Mouse (Mus musculus) limb, embryonic 10.5 days (tissue): Measurements from ENCODE around the gene Arhgef17. TPM values are rescaled to one million over a fixed set of nuclear protein-coding genes. Genes with fewer than 3 reads are reported as not detected.

Source experiments
- DNase-seq: peaks from one replicate; pipeline ENCODE4 v3.0.0-alpha.2; 2017; ENCODE audit warnings: low spot score
- H3K27ac ChIP-seq: fragments of 300-500 bp; sonication (generic); 2 replicates; pipeline ENCODE4 v1.5.1; 2016; ENCODE audit warnings: mild to moderate bottlenecking
- H3K27me3 ChIP-seq: fragments of 300-500 bp; sonication (generic); 2 replicates; pipeline ENCODE4 v1.6.1; 2016; ENCODE audit warnings: low read depth, mild to moderate bottlenecking; ENCODE audit not compliant: poor library complexity, severe bottlenecking
- H3K36me3 ChIP-seq: fragments of 300-500 bp; sonication (generic); 2 replicates; pipeline ENCODE4 v1.6.1; 2016; ENCODE audit warnings: mild to moderate bottlenecking, moderate library complexity
- H3K4me1 ChIP-seq: fragments of 300-500 bp; sonication (generic); 2 replicates; pipeline ENCODE4 v1.6.1; 2016
- H3K4me3 ChIP-seq: fragments of 300-500 bp; sonication (generic); 2 replicates; pipeline ENCODE4 v1.5.1; 2016; ENCODE audit warnings: mild to moderate bottlenecking, moderate library complexity
- H3K9me3 ChIP-seq: fragments of 300-500 bp; sonication (generic); replicated peaks from 2 replicates; pipeline ENCODE4 v1.6.1; 2016; ENCODE audit warnings: mild to moderate bottlenecking
- WGBS: fragments of 180-500 bp; shearing (Covaris S2); methylation state at CpG from one replicate; pipeline ENCODE4 v1.1.7; 2016; 5-methylcytosine and 5-hydroxymethylcytosine counted together
- polyA plus RNA-seq: library from polyadenylated mRNA; unstranded; fragments of >200 nt; fragmentation: Nextera tagmentation; extraction: Ambion mirVana; gene quantifications from 2 replicates; pipeline ENCODE4 v1.2.1, GENCODE M21; 2016

The Arhgef17 gene
- polyA plus RNA-seq = 9.6 and 11.0 TPM in 2 replicates

- Histone ChIP-seq H3K27me3 (no peaks in the 10 kb centered on the region), H3K4me1 (peaks cover 54% of the 10 kb centered on the region), H3K4me3 (peak within 1 kb of the TSS; percentile 85), H3K9me3 (no peaks in the 10 kb centered on the region), H3K27ac (peak within 1 kb of the TSS; percentile 97), H3K36me3 (peaks cover 20% of the 10 kb centered on the region)
- WGBS = under 1% methylated on average over 35 of the region's 35 CpGs
- DNase-seq = peak; percentile 94
These were observed at the start of gene Arhgef17 for GRCm38 (mm10) chr7:100931926-100932480. Gene Arhgef17, minus strand, starts transcription at chr7:100932107.

DNA sequence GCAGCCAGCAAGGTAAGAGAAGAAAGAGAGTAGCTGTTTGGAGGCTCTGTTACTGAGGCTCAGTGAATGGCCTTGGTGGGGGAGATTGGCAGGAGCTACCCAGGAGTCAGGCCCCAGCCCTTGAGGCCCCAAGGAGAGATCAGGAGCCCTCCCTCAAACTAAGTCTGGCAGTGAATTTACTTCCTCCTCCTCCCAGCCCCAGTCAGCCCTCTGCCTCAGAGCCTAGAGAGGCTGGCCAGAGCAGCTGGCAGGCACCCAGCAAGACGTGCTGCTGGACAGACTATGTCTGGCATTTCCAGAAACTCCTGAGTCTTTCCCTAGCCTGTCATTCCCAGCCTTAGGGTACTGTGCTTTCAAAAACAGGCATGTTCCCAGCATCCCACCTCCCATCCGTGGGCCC, 47.3 kb upstream of the Arhgef17 start:
- H3K4me3 ChIP-seq = no peak overlapping the region
- no peaks in the 10 kb centered on the region for H3K36me3 ChIP-seq
- no peaks in the 10 kb centered on the region for H3K9me3 ChIP-seq
- peak overlapping the region; percentile 14 for H3K27ac ChIP-seq
- WGBS = 34% methylated on average over 2 of the region's 2 CpGs
- peaks cover 21% of the 10 kb centered on the region for H3K4me1 ChIP-seq
- no peak for DNase-seq
- peaks cover 19% of the 10 kb centered on the region for H3K27me3 ChIP-seq

- no peak for DNase-seq
- peaks cover 30% of the 10 kb centered on the region for H3K27me3 ChIP-seq
- no peaks in the 10 kb centered on the region for H3K36me3 ChIP-seq
- 92% methylated on average over 5 of the region's 5 CpGs for WGBS
- no peak overlapping the region for H3K27ac ChIP-seq
- H3K4me1 ChIP-seq = peaks cover 25% of the 10 kb centered on the region
- H3K4me3 ChIP-seq = no peak overlapping the region
- H3K9me3 ChIP-seq = no peaks in the 10 kb centered on the region
These were observed 46.3 kb upstream of the Arhgef17 start for GRCm38 (mm10) chr7:100978171-100978570.

DNA sequence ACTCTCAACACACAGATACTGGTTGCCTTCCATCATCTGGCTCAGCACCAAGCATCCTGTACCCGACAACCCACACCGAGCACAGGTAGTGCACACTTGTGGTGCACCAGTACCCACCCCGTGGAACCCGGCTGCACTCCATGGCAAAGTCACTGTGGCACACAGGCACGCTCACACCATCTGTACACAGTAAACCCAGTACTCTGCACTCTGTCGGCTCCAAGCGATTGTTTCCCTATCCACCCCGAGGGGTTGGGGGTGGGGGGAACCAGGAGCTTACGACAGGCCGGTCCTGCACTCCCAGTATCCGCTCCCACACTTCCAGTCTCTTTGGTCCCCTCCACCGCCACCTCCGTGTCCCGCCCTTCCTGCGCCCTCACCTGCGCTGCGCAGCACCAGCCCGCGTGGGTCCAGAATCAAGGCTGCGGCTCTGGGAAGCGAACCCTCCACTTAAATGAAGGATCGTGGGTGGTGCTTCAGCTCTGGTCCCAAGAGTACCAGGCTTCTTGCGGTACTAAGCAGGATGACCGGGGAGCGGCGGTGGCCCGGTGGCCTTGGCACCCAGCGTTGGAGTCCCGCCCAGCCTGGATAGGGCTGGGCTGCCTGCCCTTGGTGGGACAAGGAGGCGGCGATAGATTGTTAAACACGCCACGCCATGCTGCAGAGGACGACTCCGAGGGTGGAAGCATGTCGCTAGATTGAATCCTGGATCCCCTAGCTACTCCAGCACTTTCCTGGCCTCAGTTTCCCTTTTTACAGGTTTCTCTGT, 42.4 kb upstream of the Arhgef17 start, which contains the start of gene P2ry6:
Gene P2ry6 (minus strand): TSS at position 515 of the 769 bp plus-strand sequence.
- 4% methylated on average over 36 of the region's 36 CpGs for WGBS
- no peaks in the 10 kb centered on the region for H3K9me3 ChIP-seq
- DNase-seq = peak; percentile 45
- peaks cover 32% of the 10 kb centered on the region for H3K4me1 ChIP-seq
- H3K4me3 ChIP-seq = peak within 1 kb of the TSS; percentile 54
- peak within 1 kb of the TSS; percentile 79 for H3K27ac ChIP-seq
- H3K27me3 ChIP-seq = peaks cover 45% of the 10 kb centered on the region
- no peaks in the 10 kb centered on the region for H3K36me3 ChIP-seq

DNA sequence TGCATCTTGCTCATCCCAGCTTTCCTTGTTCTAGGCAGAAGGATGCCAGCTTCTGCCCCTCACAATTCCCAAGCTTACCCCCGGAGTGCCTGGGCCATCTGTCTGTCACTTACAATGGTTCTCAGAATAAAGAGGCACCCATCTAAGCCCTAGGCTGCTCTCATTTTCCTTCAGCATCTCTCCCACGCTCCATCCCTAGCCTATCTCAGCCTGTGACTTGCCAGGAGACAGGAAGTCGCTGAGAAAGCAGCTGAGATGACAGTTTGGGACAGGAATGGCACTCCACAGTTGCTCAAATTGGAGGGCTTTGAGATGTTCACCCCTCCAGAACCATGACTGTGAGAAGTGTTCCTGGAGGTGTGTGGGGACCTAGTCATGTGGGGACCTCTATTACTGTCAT, 41.0 kb upstream of the Arhgef17 start:
- no peaks in the 10 kb centered on the region for H3K9me3 ChIP-seq
- H3K27me3 ChIP-seq = peaks cover 45% of the 10 kb centered on the region
- WGBS = 50% methylated on average over 3 of the region's 3 CpGs
- H3K4me1 ChIP-seq = peaks cover 27% of the 10 kb centered on the region
- no peak overlapping the region for H3K4me3 ChIP-seq
- H3K27ac ChIP-seq = no peak overlapping the region
- DNase-seq = no peak
- no peaks in the 10 kb centered on the region for H3K36me3 ChIP-seq

GRCm38 (mm10) chr7:100968874-100969659, 37.2 kb upstream of the Arhgef17 start:
- WGBS = 76% methylated on average over 10 of the region's 10 CpGs
- DNase-seq = no peak
- Histone ChIP-seq H3K4me1 (peaks cover 25% of the 10 kb centered on the region), H3K27ac (0 out of 2 replicates have a peak overlapping the region, but pooled peaks have one; percentile 12), H3K9me3 (no peaks in the 10 kb centered on the region), H3K27me3 (peaks cover 24% of the 10 kb centered on the region), H3K36me3 (no peaks in the 10 kb centered on the region), H3K4me3 (no peak overlapping the region)

GRCm38 (mm10) chr7:100968376-100968775, 36.5 kb upstream of the Arhgef17 start:
- no peak for DNase-seq
- Histone ChIP-seq H3K4me3 (no peak overlapping the region), H3K27me3 (peaks cover 18% of the 10 kb centered on the region), H3K36me3 (no peaks in the 10 kb centered on the region), H3K4me1 (peaks cover 25% of the 10 kb centered on the region), H3K9me3 (no peaks in the 10 kb centered on the region), H3K27ac (no peak overlapping the region)
- WGBS = 90% methylated on average over 6 of the region's 6 CpGs

- Histone ChIP-seq H3K9me3 (no peaks in the 10 kb centered on the region), H3K27ac (no peak overlapping the region), H3K36me3 (no peaks in the 10 kb centered on the region), H3K4me1 (peaks cover 25% of the 10 kb centered on the region), H3K4me3 (no peak overlapping the region), H3K27me3 (peaks cover 15% of the 10 kb centered on the region)
- WGBS = 82% methylated on average over 9 of the region's 9 CpGs
- DNase-seq = no peak
These were observed 35.9 kb upstream of the Arhgef17 start for GRCm38 (mm10) chr7:100967850-100968249.

GRCm38 (mm10) chr7:100966014-100966413, 34.1 kb upstream of the Arhgef17 start:
- H3K36me3 ChIP-seq = no peaks in the 10 kb centered on the region
- H3K4me1 ChIP-seq = peaks cover 25% of the 10 kb centered on the region
- no peak for DNase-seq
- H3K9me3 ChIP-seq = no peaks in the 10 kb centered on the region
- H3K27me3 ChIP-seq = peaks cover 7% of the 10 kb centered on the region
- no peak overlapping the region for H3K27ac ChIP-seq
- H3K4me3 ChIP-seq = no peak overlapping the region
- WGBS = 92% methylated on average over 7 of the region's 7 CpGs

DNA sequence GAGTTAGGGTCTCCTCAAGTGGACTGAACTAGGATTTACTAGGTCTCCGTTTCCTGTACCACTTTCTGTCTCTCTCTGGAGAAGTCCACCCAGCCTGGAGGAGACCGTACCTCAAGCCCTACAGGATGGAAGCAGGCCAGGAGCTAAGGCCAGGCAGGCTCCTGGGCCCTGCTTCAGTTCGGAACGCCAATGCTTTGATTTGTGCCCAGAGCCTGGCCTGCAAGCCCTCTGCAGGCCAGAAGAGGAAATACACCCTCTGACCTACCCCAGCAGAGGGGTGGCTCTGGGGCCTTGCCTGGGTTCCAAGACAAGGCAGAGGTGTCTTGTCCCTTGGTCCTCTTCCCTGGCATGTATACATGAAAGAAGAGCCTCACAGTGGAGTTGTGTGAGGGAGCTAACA, 33.2 kb upstream of the Arhgef17 start:
- Histone ChIP-seq H3K9me3 (no peaks in the 10 kb centered on the region), H3K27me3 (peaks cover 3% of the 10 kb centered on the region; the same call in 1 of the 2 replicates), H3K4me1 (peaks cover 25% of the 10 kb centered on the region), H3K27ac (no peak overlapping the region), H3K36me3 (no peaks in the 10 kb centered on the region), H3K4me3 (no peak overlapping the region)
- WGBS = 21% methylated on average over 4 of the region's 4 CpGs
- DNase-seq = peak; percentile 49

- Histone ChIP-seq H3K27ac (0 out of 2 replicates have a peak overlapping the region, but pooled peaks have one; percentile 30), H3K4me1 (peaks cover 16% of the 10 kb centered on the region), H3K36me3 (no peaks in the 10 kb centered on the region), H3K9me3 (no peaks in the 10 kb centered on the region), H3K27me3 (peaks cover 3% of the 10 kb centered on the region; the same call in 1 of the 2 replicates), H3K4me3 (no peak overlapping the region)
- 82% methylated on average over 6 of the region's 6 CpGs for WGBS
- DNase-seq = peak; percentile 26
These were observed 32.3 kb upstream of the Arhgef17 start for GRCm38 (mm10) chr7:100964242-100964641.

DNA sequence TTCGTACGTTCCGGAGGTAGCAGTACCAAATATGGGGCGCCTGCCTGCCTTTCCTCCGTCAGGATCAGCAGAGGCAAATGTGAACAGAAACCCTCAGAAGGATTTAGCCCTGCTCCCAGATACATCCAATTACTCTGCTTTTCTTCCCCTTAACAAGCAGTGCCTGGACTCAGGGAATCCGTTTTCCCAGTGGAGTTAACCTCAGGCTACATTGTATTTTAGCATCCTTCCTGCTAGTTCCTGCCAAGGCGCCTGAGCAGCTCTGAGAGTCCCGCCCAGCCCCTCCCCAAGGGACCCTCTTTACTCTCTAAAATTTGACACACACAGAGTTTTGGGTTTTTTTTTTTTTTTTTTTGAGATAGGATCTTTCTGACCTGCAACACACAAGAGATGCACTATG, 31.5 kb upstream of the Arhgef17 start:
- peaks cover 3% of the 10 kb centered on the region; the same call in 1 of the 2 replicates for H3K27me3 ChIP-seq
- H3K9me3 ChIP-seq = no peaks in the 10 kb centered on the region
- H3K4me1 ChIP-seq = peaks cover 15% of the 10 kb centered on the region
- H3K36me3 ChIP-seq = no peaks in the 10 kb centered on the region
- no peak overlapping the region for H3K27ac ChIP-seq
- H3K4me3 ChIP-seq = no peak overlapping the region
- 79% methylated on average over 8 of the region's 8 CpGs for WGBS
- no peak for DNase-seq
